Mouse (Mus musculus) adrenal gland, postnatal 4 days (tissue): Measurements from ENCODE around the gene Gpsm2. TPM values are rescaled to one million over a fixed set of nuclear protein-coding genes. Genes with fewer than 3 reads are reported as not detected.
A peak's percentile ranks its signal among the peaks of the same experiment; 100 is the strongest.
"Not testable (repeated sequence)": the region's sequence is repeated elsewhere in the genome, so short reads cannot be mapped to it uniquely, and the experiment has no call there.

Experiments
- DNase-seq, 2 experiments: peaks; one replicate each; pipeline ENCODE4 v3.0.0; 2021 to 2022; ENCODE audit warnings: low spot score in 2 of 2, mixed read lengths in 2 of 2
- total RNA-seq, 2 experiments: library from RNA; stranded (reverse); gene quantifications; 2 replicates each; pipeline ENCODE4 v1.2.3; 2021

The Gpsm2 gene
- total RNA-seq, 2 experiments from 2014 or later = 18.4 to 24.6 TPM

- DNase-seq = no peak
Observed at GRCm38 (mm10) chr3:108727776-108728175, 5.7 kb upstream of the Gpsm2 start.

- no peak for DNase-seq
Observed at GRCm38 (mm10) chr3:108727344-108727743, 5.2 kb upstream of the Gpsm2 start.

- no peak for DNase-seq
Observed at GRCm38 (mm10) chr3:108726413-108726812, 4.3 kb upstream of the Gpsm2 start.

GRCm38 (mm10) chr3:108721076-108721991 is 775 bp downstream of the Gpsm2 start:
- DNase-seq = peak; percentile 4 to 18

GRCm38 (mm10) chr3:108719761-108720160 is 2.3 kb downstream of the Gpsm2 start:
- no peak for DNase-seq

GRCm38 (mm10) chr3:108719357-108719756 is 2.8 kb downstream of the Gpsm2 start:
- DNase-seq = no peak

GRCm38 (mm10) chr3:108717896-108718502 is 4.1 kb downstream of the Gpsm2 start:
- DNase-seq = no peak

GRCm38 (mm10) chr3:108714837-108715236 is 7.3 kb downstream of the Gpsm2 start:
- DNase-seq = no peak

GRCm38 (mm10) chr3:108713065-108713675 is 8.9 kb downstream of the Gpsm2 start:
- DNase-seq = no peak

GRCm38 (mm10) chr3:108711296-108711695 is 10.8 kb downstream of the Gpsm2 start:
- DNase-seq = no peak

GRCm38 (mm10) chr3:108702789-108703188 is 19.3 kb downstream of the Gpsm2 start:
- no peak for DNase-seq

- no peak for DNase-seq
Observed at GRCm38 (mm10) chr3:108701256-108701655, 20.9 kb downstream of the Gpsm2 start.

- no peak for DNase-seq
Observed at GRCm38 (mm10) chr3:108699786-108700185, 22.3 kb downstream of the Gpsm2 start.

GRCm38 (mm10) chr3:108698662-108699061 is 23.4 kb downstream of the Gpsm2 start:
- DNase-seq = no peak

- no peak for DNase-seq
Observed at GRCm38 (mm10) chr3:108694321-108694720, 27.8 kb downstream of the Gpsm2 start.

GRCm38 (mm10) chr3:108689979-108690378 is 32.1 kb downstream of the Gpsm2 start:
- no peak for DNase-seq

GRCm38 (mm10) chr3:108689446-108689845 is 32.7 kb downstream of the Gpsm2 start:
- DNase-seq = no peak

GRCm38 (mm10) chr3:108689015-108689441 is 33.1 kb downstream of the Gpsm2 start:
- DNase-seq = no peak

GRCm38 (mm10) chr3:108685701-108686100 is 36.4 kb downstream of the Gpsm2 start:
- no peak for DNase-seq

GRCm38 (mm10) chr3:108683597-108683996 is 38.5 kb downstream of the Gpsm2 start:
- DNase-seq = not testable (repeated sequence)

- DNase-seq = no peak
Observed at GRCm38 (mm10) chr3:108681004-108681403, 41.1 kb downstream of the Gpsm2 start.

GRCm38 (mm10) chr3:108676616-108677015 is 45.5 kb downstream of the Gpsm2 start:
- peak in 1 of 2 experiments; percentile 6 for DNase-seq
